Mouse (Mus musculus) cortical plate, adult 2 months (tissue): ENCODE results near the gene Fam199x. TPM values are rescaled to one million over a fixed set of nuclear protein-coding genes. Genes with fewer than 3 reads are reported as not detected.

ENCODE experiments used
- H3K27ac ChIP-seq: fragments of 200-500 bp; 2 replicates; pipeline ENCODE4 v1.5.1; 2012; ENCODE audit warnings: low read length, control low read depth, inconsistent platforms; ENCODE audit not compliant: insufficient read depth
- H3K4me1 ChIP-seq: fragments of 200-500 bp; 2 replicates; pipeline ENCODE4 v1.6.1; 2011; ENCODE audit warnings: low read length; ENCODE audit not compliant: control insufficient read depth, insufficient read depth
- H3K4me3 ChIP-seq: fragments of 200-500 bp; 2 replicates; pipeline ENCODE4 v1.5.1; 2011; ENCODE audit warnings: mild to moderate bottlenecking, low read length, control low read depth; ENCODE audit not compliant: insufficient read depth
- CTCF ChIP-seq: fragments of 200-500 bp; IDR thresholded peaks from 2 replicates; pipeline ENCODE4 v1.5.1; 2011; ENCODE audit warnings: mild to moderate bottlenecking, control low read depth, low read length; ENCODE audit not compliant: insufficient read depth; ENCODE audit errors: extremely low read depth
- POLR2A ChIP-seq: fragments of 200-500 bp; IDR thresholded peaks from 2 replicates; pipeline ENCODE4 v1.6.1; 2011; ENCODE audit warnings: mild to moderate bottlenecking, low read length, control low read depth; ENCODE audit not compliant: insufficient read depth; ENCODE audit errors: extremely low read depth
- polyA plus RNA-seq: library from polyadenylated mRNA; depleted of rRNA; stranded (reverse); fragments of >200 nt; gene quantifications from 2 replicates; pipeline ENCODE4 v1.2.3, GENCODE M21; 2012; rRNA removed

Gene Fam199x
- 3.0 and 3.1 TPM in 2 replicates for polyA plus RNA-seq

DNA sequence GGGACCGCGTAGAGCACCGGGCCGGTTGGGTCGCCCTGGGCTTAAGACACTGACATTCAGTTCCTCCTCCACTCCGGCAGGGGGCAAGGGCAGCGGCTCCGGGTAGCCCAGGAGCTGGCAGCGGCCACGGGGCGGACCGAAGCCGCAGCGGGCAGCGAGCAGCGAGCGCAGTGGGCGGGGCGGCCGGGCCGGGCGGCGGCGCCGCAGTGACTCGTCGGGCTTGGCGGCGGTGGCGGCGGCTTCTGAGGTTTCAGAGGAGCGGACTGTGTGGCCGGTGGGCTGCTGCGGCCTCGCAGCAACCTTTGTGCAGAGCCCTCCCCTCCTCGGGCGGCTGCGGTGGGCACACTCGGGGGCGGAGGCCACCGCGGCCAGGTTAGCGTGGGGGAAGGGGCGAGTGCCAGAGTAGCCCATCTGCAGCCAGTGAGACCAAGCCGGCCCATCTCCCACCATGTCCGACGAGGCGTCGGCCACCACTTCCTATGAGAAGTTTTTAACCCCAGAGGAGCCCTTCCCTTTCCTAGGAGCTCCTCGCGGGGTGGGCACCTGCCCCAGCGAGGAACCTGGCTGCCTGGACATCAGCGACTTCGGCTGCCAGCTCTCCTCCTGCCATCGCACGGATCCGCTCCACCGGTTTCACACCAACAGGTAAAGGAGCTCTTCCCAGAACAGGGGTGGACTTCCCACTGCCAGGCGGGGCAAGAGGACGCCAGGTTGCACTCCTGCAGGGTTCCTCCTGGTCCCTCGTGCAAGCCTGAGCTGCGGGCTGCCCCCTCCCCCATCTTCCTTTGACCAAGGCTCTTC, at the start of gene Fam199x:
Gene Fam199x, plus strand, starts transcription at position 170 of the 801 bp plus-strand sequence.
- H3K27ac ChIP-seq, result 0 out of 2 replicates have a peak within 1 kb of the TSS, but pooled peaks have one; percentile 40
- peak; percentile 22; the same call in 1 of the 2 replicates for TF ChIP-seq CTCF
- no peak for TF ChIP-seq POLR2A

DNA sequence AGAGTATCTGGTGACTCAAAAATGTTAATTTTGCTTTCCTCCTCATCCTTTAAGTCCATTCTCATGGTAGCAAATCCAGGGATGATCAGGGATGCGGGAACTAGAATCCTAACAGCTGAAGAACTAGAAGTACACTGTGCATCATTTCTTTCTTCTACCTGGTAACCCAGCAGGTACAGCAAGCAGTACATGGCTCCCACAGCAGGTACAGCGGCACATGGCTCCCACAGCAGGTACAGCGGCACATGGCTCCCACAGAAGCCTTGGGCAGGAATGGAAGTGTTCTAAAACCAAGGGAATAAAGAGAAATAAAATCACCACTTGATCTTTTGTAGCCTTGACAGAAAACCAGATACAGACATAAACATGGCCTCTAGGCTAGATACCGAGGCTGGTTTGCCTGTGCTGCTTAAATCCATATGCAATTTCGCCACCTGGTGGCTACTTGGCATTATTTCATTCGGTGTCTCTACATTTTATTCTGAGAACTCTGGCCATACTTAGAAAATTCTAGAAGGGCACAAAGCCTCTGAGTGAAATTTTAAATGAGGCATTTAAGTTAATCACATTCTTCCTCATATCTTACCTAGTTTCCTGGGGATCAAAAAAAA, 34.2 kb upstream of the Fam199x start:
- TF ChIP-seq CTCF (peak; percentile 52; the same call in 1 of the 2 replicates), POLR2A (no peak)
- no peak overlapping the region for H3K4me3 ChIP-seq
- no peak overlapping the region for H3K27ac ChIP-seq
- no peaks in the 10 kb centered on the region for H3K4me1 ChIP-seq

More for the DNA sequence above, at the start of gene Fam199x:
- H3K4me1 ChIP-seq, result no peaks in the 10 kb centered on the region; the same call in 1 of the 2 replicates
- H3K4me3 ChIP-seq, result peak within 1 kb of the TSS; percentile 58

DNA sequence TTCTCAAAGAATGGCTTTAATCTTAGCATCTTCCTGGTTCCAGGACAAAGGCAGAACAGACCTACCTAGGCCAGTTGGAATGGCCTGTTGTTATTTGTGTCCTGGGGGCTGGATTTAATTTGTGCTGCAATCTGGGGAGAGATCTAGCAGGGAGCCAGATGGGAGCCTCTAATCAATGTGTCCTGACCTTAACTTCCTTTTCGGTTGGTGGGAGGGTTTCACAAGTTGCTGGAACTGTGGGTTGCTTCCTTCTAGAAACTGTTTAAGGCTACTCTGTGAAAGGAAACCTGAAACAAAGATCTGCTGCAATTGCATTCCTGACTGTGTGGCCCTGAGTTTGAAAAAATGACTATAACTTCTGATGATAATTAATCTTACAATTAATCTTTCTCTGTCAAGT, 31.7 kb upstream of the Fam199x start:
- Histone ChIP-seq H3K4me1 (no peaks in the 10 kb centered on the region), H3K4me3 (no peak overlapping the region), H3K27ac (no peak overlapping the region)
- TF ChIP-seq CTCF (no peak), POLR2A (no peak)

DNA sequence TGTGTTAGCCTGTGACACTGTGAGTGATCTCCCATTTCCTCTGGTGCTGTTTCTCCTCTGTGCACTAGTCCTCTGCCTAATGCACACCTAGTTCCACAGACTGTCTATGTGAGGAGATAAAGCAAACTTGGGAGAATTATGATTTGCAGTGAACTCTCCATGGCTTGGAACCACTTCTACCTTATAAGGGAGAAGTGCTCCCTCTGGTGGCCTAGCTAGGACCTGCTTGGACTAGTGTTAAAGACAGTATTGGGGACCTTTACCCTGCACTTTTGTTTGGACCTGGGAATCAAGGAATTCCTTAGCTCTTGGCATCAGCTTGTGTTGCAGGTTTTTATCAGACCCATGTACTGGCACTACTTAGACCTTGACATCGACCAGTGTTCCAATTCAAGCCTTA, 30.1 kb upstream of the Fam199x start:
- no peak overlapping the region for H3K4me3 ChIP-seq
- TF ChIP-seq CTCF (peak; percentile 54; the same call in 1 of the 2 replicates), POLR2A (no peak)
- H3K4me1 ChIP-seq, result no peaks in the 10 kb centered on the region
- no peak overlapping the region for H3K27ac ChIP-seq

DNA sequence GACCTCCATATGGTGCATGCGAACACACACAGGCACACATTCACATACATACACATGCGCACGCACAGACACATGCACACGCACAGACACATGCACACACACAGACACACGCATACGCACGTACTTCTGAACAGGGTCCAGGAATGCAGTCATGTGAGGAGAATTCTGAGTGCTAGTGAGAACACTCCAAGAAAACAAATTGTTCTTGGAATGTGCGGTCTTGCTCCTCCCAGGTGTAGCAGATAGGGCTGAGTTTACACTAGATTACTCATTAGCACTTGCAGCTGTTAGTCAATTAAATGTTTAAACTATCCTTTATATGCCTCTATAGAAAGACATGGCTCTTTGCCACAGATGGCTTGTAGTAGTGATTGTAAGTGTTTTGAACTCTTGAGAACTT, 18.5 kb upstream of the Fam199x start:
- no peak overlapping the region for H3K27ac ChIP-seq
- TF ChIP-seq POLR2A (no peak), CTCF (no peak)
- no peak overlapping the region for H3K4me3 ChIP-seq
- no peaks in the 10 kb centered on the region for H3K4me1 ChIP-seq

DNA sequence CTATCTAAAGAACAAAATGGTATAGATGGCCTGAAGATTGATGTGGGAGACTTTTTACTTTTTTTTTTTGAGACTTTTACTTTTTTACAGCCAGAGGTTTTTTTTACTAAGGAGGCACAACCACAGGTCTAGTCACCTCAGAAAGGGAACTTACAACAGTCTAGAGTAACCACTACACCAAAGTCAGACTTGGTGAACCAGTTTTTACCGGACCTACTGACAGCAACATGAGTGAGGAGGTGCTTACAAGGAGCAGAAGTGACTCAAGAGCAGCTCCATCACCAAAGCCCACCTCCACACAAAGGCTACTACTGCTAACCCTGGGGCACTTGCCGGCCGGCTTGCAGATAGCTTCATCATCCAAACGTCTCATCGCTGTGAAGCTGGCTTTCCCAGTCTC, 17.7 kb upstream of the Fam199x start:
- no peak overlapping the region for H3K4me3 ChIP-seq
- TF ChIP-seq POLR2A (no peak), CTCF (no peak)
- H3K27ac ChIP-seq, result no peak overlapping the region
- no peaks in the 10 kb centered on the region; the same call in 1 of the 2 replicates for H3K4me1 ChIP-seq

DNA sequence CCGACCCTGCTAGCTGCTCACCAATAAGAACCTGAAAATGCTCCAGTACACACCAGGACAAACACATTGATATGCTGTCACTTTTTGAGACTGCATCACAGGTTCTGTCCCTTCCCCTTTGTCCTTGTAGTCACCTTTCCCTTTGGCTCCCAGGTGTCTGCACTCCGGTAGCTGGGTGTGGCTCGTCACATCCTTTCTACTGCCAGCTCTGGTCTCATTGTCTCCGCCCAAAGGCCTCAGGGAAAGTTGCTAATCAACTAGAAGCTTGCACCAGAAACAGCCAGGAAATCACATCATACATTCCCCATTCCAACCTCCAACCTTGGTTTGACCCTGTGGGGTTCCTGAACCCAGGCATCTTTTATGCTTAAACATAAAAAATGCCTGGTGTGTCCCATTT, 15.1 kb upstream of the Fam199x start:
- Histone ChIP-seq H3K4me3 (no peak overlapping the region), H3K4me1 (no peaks in the 10 kb centered on the region; the same call in 1 of the 2 replicates), H3K27ac (no peak overlapping the region)
- TF ChIP-seq CTCF (no peak), POLR2A (no peak)

DNA sequence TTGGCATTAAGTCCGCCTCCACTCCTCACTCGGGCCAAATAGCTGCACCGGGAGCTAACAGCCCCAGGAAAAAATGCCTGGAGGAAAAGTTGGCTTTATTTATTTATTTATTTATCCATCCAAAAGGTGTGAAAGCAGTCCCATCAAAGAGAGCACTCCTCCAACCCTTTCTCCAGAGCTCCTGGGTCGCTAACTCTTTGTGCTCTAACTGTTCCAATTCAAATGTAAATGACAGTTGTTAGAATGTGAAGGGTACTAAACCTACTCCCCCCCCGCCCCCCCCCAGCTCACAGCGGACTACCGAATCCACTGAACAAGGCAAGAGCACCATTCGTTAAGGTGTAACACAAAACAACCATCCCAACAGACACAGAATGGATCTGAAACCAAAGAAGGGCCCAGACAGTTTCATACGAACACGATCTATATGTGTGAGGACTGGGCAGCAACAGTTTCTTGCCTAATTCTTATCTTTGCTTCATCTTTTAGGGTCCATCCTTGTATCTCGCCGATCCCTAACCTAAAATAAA, 11.9 kb upstream of the Fam199x start:
- Histone ChIP-seq H3K4me3 (peak overlapping the region; percentile 83), H3K4me1 (no peaks in the 10 kb centered on the region; the same call in 1 of the 2 replicates), H3K27ac (0 out of 2 replicates have a peak overlapping the region, but pooled peaks have one; percentile 96)
- TF ChIP-seq POLR2A, result no peak
- no peak for TF ChIP-seq CTCF

DNA sequence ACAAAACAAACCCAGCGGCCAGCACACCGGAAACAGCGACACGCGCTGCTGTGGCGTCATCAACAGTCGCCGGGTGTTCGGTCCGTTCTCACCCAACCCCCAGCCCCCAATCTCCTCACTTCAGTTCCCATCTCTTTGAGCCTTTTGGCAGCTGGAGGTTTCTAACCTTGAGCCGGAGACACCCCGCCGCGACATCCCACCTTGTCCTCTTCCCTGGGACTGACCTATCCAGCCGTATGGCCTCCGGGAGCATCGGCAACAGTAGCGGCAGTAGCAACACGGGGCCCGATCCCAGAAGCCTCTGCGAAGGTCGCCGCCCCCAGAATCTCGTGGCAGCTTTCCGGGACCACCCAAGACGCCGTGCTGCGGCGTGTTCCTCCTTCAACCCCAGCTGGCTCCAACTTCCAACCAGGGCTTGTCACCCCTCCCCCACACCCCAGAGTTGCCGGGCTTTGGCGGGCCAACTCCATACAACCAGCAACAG, 11.4 kb upstream of the Fam199x start, which contains the start of gene Slc25a53:
Gene Slc25a53, minus strand, starts transcription at position 303 of the 484 bp plus-strand sequence.
- Histone ChIP-seq H3K27ac (peak within 1 kb of the TSS; percentile 96), H3K4me3 (peak within 1 kb of the TSS; percentile 83), H3K4me1 (no peaks in the 10 kb centered on the region; the same call in 1 of the 2 replicates)
- TF ChIP-seq POLR2A, result no peak

DNA sequence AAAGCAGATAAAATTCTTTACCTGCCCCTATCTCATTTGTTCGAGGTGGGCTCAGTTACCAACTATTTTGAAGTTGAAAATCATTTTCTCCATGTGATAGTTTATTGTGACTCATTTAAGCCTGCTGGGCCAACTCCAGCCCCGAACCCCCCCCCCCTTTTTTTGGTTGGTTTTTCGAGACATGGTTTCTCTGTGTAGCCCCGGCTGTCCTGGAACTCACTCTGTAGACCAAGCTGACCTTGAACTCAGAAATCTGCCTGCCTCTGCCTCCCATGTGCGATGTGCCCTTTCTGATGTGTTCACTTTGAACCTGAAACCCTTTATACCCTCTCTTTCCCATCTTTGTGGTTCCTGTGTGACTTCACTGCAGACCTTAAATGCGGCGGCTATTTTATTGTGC, 10.9 kb upstream of the Fam199x start:
- Histone ChIP-seq H3K4me3 (peak overlapping the region; percentile 83), H3K4me1 (no peaks in the 10 kb centered on the region; the same call in 1 of the 2 replicates), H3K27ac (0 out of 2 replicates have a peak overlapping the region, but pooled peaks have one; percentile 96)
- TF ChIP-seq CTCF (no peak), POLR2A (no peak)

DNA sequence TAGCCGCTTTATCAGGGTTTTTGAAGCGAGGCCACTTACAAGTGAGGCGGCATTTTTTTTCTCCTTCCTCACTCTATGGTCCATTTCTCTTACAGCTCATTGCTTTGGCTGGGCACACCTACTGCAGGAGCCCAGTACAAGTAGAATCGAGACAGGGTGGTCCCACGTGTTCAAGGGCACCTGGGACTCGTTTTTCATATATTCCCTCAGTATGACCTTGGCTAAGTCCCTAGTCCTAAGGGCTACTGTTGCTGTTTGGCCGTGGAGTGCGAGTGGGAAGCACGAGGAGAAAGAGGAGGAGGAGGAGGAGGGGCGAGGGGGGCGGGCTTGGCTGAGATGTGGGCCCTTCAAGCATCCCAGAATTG, 352 bp upstream of the Fam199x start:
- H3K27ac ChIP-seq, result no peak overlapping the region

More for the DNA sequence above, 352 bp upstream of the Fam199x start:
- Histone ChIP-seq H3K4me1 (no peaks in the 10 kb centered on the region; the same call in 1 of the 2 replicates), H3K4me3 (peak overlapping the region; percentile 58)
- TF ChIP-seq CTCF (no peak), POLR2A (no peak)
